Mouse (Mus musculus) embryonic facial prominence, embryonic 11.5 days (tissue): Measurements from ENCODE around the gene Hand1. TPM values are rescaled to one million over a fixed set of nuclear protein-coding genes. Genes with fewer than 3 reads are reported as not detected.

Experiments
- polyA plus RNA-seq: library from polyadenylated mRNA; unstranded; fragments of >200 nt; fragmentation: Nextera tagmentation; extraction: Ambion mirVana; gene quantifications from 2 replicates; pipeline ENCODE4 v1.2.1, GENCODE M21; 2014

Gene Hand1
- polyA plus RNA-seq, 1 experiment from 2014 or later: 8.2 TPM

Other genes with a start within 250 kb of the Hand1 start
- gene Galnt10, start 187.4 kb downstream of the Hand1 start, polyA plus RNA-seq: 12.0 and 12.4 TPM in 2 replicates
- 15.0 and 16.2 TPM in 2 replicates for gene Sap30l, start 31.2 kb downstream of the Hand1 start, polyA plus RNA-seq
- 14.7 and 15.2 TPM in 2 replicates for gene Larp1, start 176.2 kb upstream of the Hand1 start, polyA plus RNA-seq